Mouse (Mus musculus) lung, postnatal 0 days (tissue): ENCODE data around the gene Slc22a18. TPM values are rescaled to one million over a fixed set of nuclear protein-coding genes. Genes with fewer than 3 reads are reported as not detected.

Experiments
- ATAC-seq: fragments of 200-750 bp; cut with Nextera tagmentation; 2 replicates; pipeline ENCODE4 v1.8.0; 2017; ENCODE audit warnings: moderate library complexity
- DNase-seq: peaks from one replicate; pipeline ENCODE4 v3.0.0-alpha.2; 2016; ENCODE audit warnings: low spot score
- H3K27ac ChIP-seq: fragments of 300-500 bp; sonication (generic); 2 replicates; pipeline ENCODE4 v1.5.1; 2014; ENCODE audit warnings: antibody characterized with exemption, mild to moderate bottlenecking, low read length, mixed read lengths
- H3K27me3 ChIP-seq: fragments of 300-500 bp; sonication (generic); replicated peaks from 2 replicates; pipeline ENCODE4 v1.6.1; 2014; ENCODE audit warnings: low read length, mixed read lengths; ENCODE audit not compliant: insufficient read depth
- H3K36me3 ChIP-seq: fragments of 300-500 bp; sonication (generic); 2 replicates; pipeline ENCODE4 v1.6.1; 2014; ENCODE audit warnings: low read length, mixed read lengths; ENCODE audit not compliant: insufficient read depth
- H3K4me1 ChIP-seq: fragments of 300-500 bp; sonication (generic); 2 replicates; pipeline ENCODE4 v1.6.1; 2014; ENCODE audit warnings: antibody characterized with exemption, low read depth, low read length, mixed read lengths; ENCODE audit not compliant: insufficient read depth
- H3K4me2 ChIP-seq: fragments of 300-500 bp; sonication (generic); replicated peaks from 2 replicates; pipeline ENCODE4 v1.6.1; 2014; ENCODE audit warnings: low read depth, mild to moderate bottlenecking, low read length, moderate library complexity, mixed read lengths
- H3K4me3 ChIP-seq: fragments of 300-500 bp; sonication (generic); 2 replicates; pipeline ENCODE4 v1.5.1; 2014; ENCODE audit warnings: low read depth, low read length
- H3K9ac ChIP-seq: fragments of 300-500 bp; sonication (generic); replicated peaks from 2 replicates; pipeline ENCODE4 v1.6.1; 2014; ENCODE audit warnings: low read depth, mild to moderate bottlenecking
- H3K9me3 ChIP-seq: fragments of 300-500 bp; sonication (generic); 2 replicates; pipeline ENCODE4 v1.6.1; 2016; ENCODE audit warnings: low read length, mixed read lengths
- CTCF ChIP-seq: IDR thresholded peaks from 2 replicates; pipeline ENCODE4 v1.5.1; 2016; ENCODE audit warnings: antibody characterized with exemption, mild to moderate bottlenecking
- EP300 ChIP-seq: IDR thresholded peaks from 2 replicates; pipeline ENCODE4 v1.6.1; 2016; ENCODE audit warnings: antibody characterized with exemption, mild to moderate bottlenecking, control low read depth
- WGBS: fragments of 180-500 bp; shearing (Covaris S2); extraction: QIAGEN DNeasy Blood & Tissue Kit; methylation state at CpG from one replicate; pipeline ENCODE4 v1.1.7; 2014; 5-methylcytosine and 5-hydroxymethylcytosine counted together
- polyA plus RNA-seq: library from polyadenylated mRNA; unstranded; fragments of >200 nt; fragmentation: Nextera tagmentation; extraction: Ambion mirVana; gene quantifications from 2 replicates; pipeline ENCODE4 v1.2.1, GENCODE M21; 2015

Gene Slc22a18
- polyA plus RNA-seq, 1 experiment from 2014 or later = 4.4 TPM

- peak; percentile 93 for DNase-seq
- TF ChIP-seq EP300 (no peak), CTCF (no peak)
- Histone ChIP-seq H3K9me3 (no peaks in the 10 kb centered on the region; the same call in 1 of the 2 replicates), H3K4me1 (peaks cover 3% of the 10 kb centered on the region; the same call in 1 of the 2 replicates), H3K4me3 (peak within 1 kb of the TSS; percentile 60), H3K27me3 (no peaks in the 10 kb centered on the region), H3K36me3 (no peaks in the 10 kb centered on the region), H3K9ac (peak within 1 kb of the TSS; percentile 36), H3K27ac (peak within 1 kb of the TSS; percentile 54), H3K4me2 (peak within 1 kb of the TSS; percentile 67)
- 33% methylated on average over 34 of the region's 48 CpGs for WGBS
- ATAC-seq = peak; percentile 91
Measured at GRCm38 (mm10) chr7:143460874-143461273, 12.7 kb upstream of the Slc22a18 start, which contains the start of gene Cdkn1c. Gene Cdkn1c (minus strand): TSS chr7:143461050.

GRCm38 (mm10) chr7:143461294-143461870 lies 12.2 kb upstream of the Slc22a18 start:
- 41% methylated on average over 23 of the region's 32 CpGs for WGBS
- ATAC-seq = peak; percentile 24
- H3K27ac ChIP-seq = 0 out of 2 replicates have a peak overlapping the region, but pooled peaks have one; percentile 14

GRCm38 (mm10) chr7:143461920-143462319 lies 11.6 kb upstream of the Slc22a18 start:
- DNase-seq = no peak
- no peaks in the 10 kb centered on the region for H3K27me3 ChIP-seq
- no peak for ATAC-seq
- H3K9ac ChIP-seq = no peak overlapping the region
- no peaks in the 10 kb centered on the region; the same call in 1 of the 2 replicates for H3K9me3 ChIP-seq
- no peaks in the 10 kb centered on the region for H3K36me3 ChIP-seq
- H3K27ac ChIP-seq = no peak overlapping the region
- H3K4me1 ChIP-seq = peaks cover 3% of the 10 kb centered on the region; the same call in 1 of the 2 replicates
- peak overlapping the region; percentile 67; the same call in 1 of the 2 replicates for H3K4me2 ChIP-seq
- TF ChIP-seq EP300 (no peak), CTCF (no peak)
- H3K4me3 ChIP-seq = no peak overlapping the region
- WGBS = 27% methylated on average over 11 of the region's 11 CpGs

More at GRCm38 (mm10) chr7:143461294-143461870, 12.2 kb upstream of the Slc22a18 start:
- Histone ChIP-seq H3K4me1 (peaks cover 3% of the 10 kb centered on the region; the same call in 1 of the 2 replicates), H3K4me2 (peak overlapping the region; percentile 67), H3K9me3 (no peaks in the 10 kb centered on the region; the same call in 1 of the 2 replicates), H3K9ac (no peak overlapping the region), H3K27me3 (no peaks in the 10 kb centered on the region), H3K4me3 (peak overlapping the region; percentile 27), H3K36me3 (no peaks in the 10 kb centered on the region)
- TF ChIP-seq CTCF (no peak), EP300 (no peak)
- DNase-seq = no peak

- Histone ChIP-seq H3K9me3 (no peaks in the 10 kb centered on the region; the same call in 1 of the 2 replicates), H3K9ac (no peak overlapping the region), H3K27me3 (no peaks in the 10 kb centered on the region), H3K27ac (no peak overlapping the region), H3K4me1 (peaks cover 3% of the 10 kb centered on the region; the same call in 1 of the 2 replicates), H3K4me2 (no peak overlapping the region), H3K36me3 (no peaks in the 10 kb centered on the region), H3K4me3 (no peak overlapping the region)
- DNase-seq (no peak), ATAC-seq (no peak)
- WGBS = 72% methylated on average over 5 of the region's 5 CpGs
- TF ChIP-seq EP300 (no peak), CTCF (no peak)
Measured at GRCm38 (mm10) chr7:143462516-143462915, 11.0 kb upstream of the Slc22a18 start.

GRCm38 (mm10) chr7:143463865-143464415 lies 9.6 kb upstream of the Slc22a18 start:
- H3K4me3 ChIP-seq = no peak overlapping the region
- TF ChIP-seq CTCF (peak; percentile 88), EP300 (no peak)
- H3K9me3 ChIP-seq = no peaks in the 10 kb centered on the region; the same call in 1 of the 2 replicates
- H3K4me1 ChIP-seq = peaks cover 3% of the 10 kb centered on the region; the same call in 1 of the 2 replicates
- ATAC-seq (no peak), DNase-seq (peak; percentile 78)
- H3K4me2 ChIP-seq = 0 out of 2 replicates have a peak overlapping the region, but pooled peaks have one; percentile 14
- H3K27ac ChIP-seq = no peak overlapping the region
- no peaks in the 10 kb centered on the region for H3K36me3 ChIP-seq
- 33% methylated on average over 11 of the region's 11 CpGs for WGBS
- no peaks in the 10 kb centered on the region for H3K27me3 ChIP-seq
- no peak overlapping the region for H3K9ac ChIP-seq

- no peak for TF ChIP-seq CTCF
- no peak for TF ChIP-seq EP300
- Histone ChIP-seq H3K4me1 (peaks cover 3% of the 10 kb centered on the region; the same call in 1 of the 2 replicates), H3K4me3 (peak overlapping the region; percentile 34), H3K9me3 (no peaks in the 10 kb centered on the region; the same call in 1 of the 2 replicates), H3K27me3 (no peaks in the 10 kb centered on the region), H3K4me2 (peak overlapping the region; percentile 67), H3K36me3 (no peaks in the 10 kb centered on the region), H3K27ac (no peak overlapping the region), H3K9ac (no peak overlapping the region)
- WGBS = 19% methylated on average over 55 of the region's 56 CpGs
- ATAC-seq = no peak
- DNase-seq = peak; percentile 57
Measured at GRCm38 (mm10) chr7:143464811-143465560, 8.6 kb upstream of the Slc22a18 start.
